Mouse (Mus musculus) CH12.LX (cell line): Measurements from ENCODE around the gene Hpse2. TPM values are rescaled to one million over a fixed set of nuclear protein-coding genes. Genes with fewer than 3 reads are reported as not detected.

Experiments
- DNase-seq: peaks from one replicate; pipeline ENCODE4 v3.0.0-alpha.2; 2013; ENCODE audit errors: extremely low read depth
- H3K27ac ChIP-seq: 2 replicates; pipeline ENCODE4 v1.5.1; 2012; ENCODE audit warnings: low read depth, mild to moderate bottlenecking, control low read depth, moderate library complexity; ENCODE audit not compliant: insufficient read depth
- H3K27me3 ChIP-seq: replicated peaks from 2 replicates; pipeline ENCODE3; 2012; ENCODE audit warnings: inconsistent platforms
- H3K36me3 ChIP-seq, 2 experiments: replicated peaks in 1 of 2; 2 replicates each; pipeline versions ENCODE3 to v1.6.1; 2012; ENCODE audit warnings: inconsistent platforms in 1 of 2, low read length in 1 of 2, mild to moderate bottlenecking in 1 of 2, mixed read lengths in 1 of 2, moderate library complexity in 1 of 2; ENCODE audit not compliant: control insufficient read depth in 1 of 2, insufficient read depth in 1 of 2
- H3K4me1 ChIP-seq, 2 experiments: 2 replicates each; pipeline ENCODE4 v1.6.1; 2012; ENCODE audit warnings: inconsistent platforms in 1 of 2, moderate library complexity in 1 of 2; ENCODE audit not compliant: insufficient read depth in 2 of 2, control insufficient read depth in 1 of 2
- H3K4me2 ChIP-seq: 2 replicates; pipeline ENCODE4 v1.6.1; 2012; ENCODE audit warnings: low read depth, mild to moderate bottlenecking, control low read depth; ENCODE audit not compliant: poor library complexity, insufficient read depth, severe bottlenecking
- H3K4me3 ChIP-seq, 3 experiments: fragments of 150-350 bp in 1 of 3; sonication (generic) in 1 of 3; replicated peaks in 1 of 3; 2 replicates each; pipeline versions ENCODE3 to v1.5.1; 2011 to 2012; ENCODE audit warnings: low read depth in 2 of 3, low read length in 2 of 3, mild to moderate bottlenecking in 2 of 3, moderate library complexity in 2 of 3, control low read depth in 1 of 3, improper control_type of control experiment in 1 of 3, inconsistent platforms in 1 of 3, mixed read lengths in 1 of 3; ENCODE audit not compliant: poor library complexity in 1 of 3
- H3K79me2 ChIP-seq: replicated peaks from 2 replicates; pipeline ENCODE4 v1.6.1; 2012; ENCODE audit warnings: mild to moderate bottlenecking, moderate library complexity; ENCODE audit not compliant: control insufficient read depth, poor library complexity, insufficient read depth, severe bottlenecking; ENCODE audit errors: extremely low read depth
- H3K9ac ChIP-seq: 2 replicates; pipeline ENCODE4 v1.6.1; 2012; ENCODE audit warnings: low read depth, mild to moderate bottlenecking, control low read depth, moderate library complexity; ENCODE audit not compliant: insufficient read depth
- H3K9me3 ChIP-seq: replicated peaks from 2 replicates; pipeline ENCODE3; 2012; ENCODE audit warnings: low read length, inconsistent platforms, mixed read lengths
- BHLHE40 ChIP-seq: IDR thresholded peaks from 2 replicates; pipeline ENCODE4 v1.6.1; 2011; ENCODE audit warnings: mild to moderate bottlenecking, low read depth, low read length, improper control_type of control experiment
- CHD2 ChIP-seq: IDR thresholded peaks from 2 replicates; pipeline ENCODE4 v1.6.1; 2011; ENCODE audit warnings: low read length, improper control_type of control experiment
- CTCF ChIP-seq, 2 experiments: IDR thresholded peaks in 1 of 2; conservative IDR thresholded peaks in 1 of 2; 2 replicates each; pipeline ENCODE4 v1.5.1; 2011 to 2012; ENCODE audit warnings: low read depth in 2 of 2, low read length in 2 of 2, improper control_type of control experiment in 1 of 2, inconsistent platforms in 1 of 2, mild to moderate bottlenecking in 1 of 2, moderate library complexity in 1 of 2
- ELF1 ChIP-seq: IDR thresholded peaks from 2 replicates; pipeline ENCODE4 v1.6.1; 2014; ENCODE audit warnings: low read depth, mild to moderate bottlenecking, inconsistent platforms, low read length, improper control_type of control experiment
- EP300 ChIP-seq: IDR thresholded peaks from 2 replicates; pipeline ENCODE4 v1.6.1; 2011; ENCODE audit warnings: low read length, improper control_type of control experiment
- JUND ChIP-seq: conservative IDR thresholded peaks from 2 replicates; pipeline ENCODE4 v1.6.1; 2011; ENCODE audit warnings: low read depth, low read length, improper control_type of control experiment
- KAT2A ChIP-seq: IDR thresholded peaks from 2 replicates; pipeline ENCODE4 v1.6.1; 2012; ENCODE audit warnings: low read length, improper control_type of control experiment, inconsistent platforms; ENCODE audit not compliant: insufficient replicate concordance
- MAFK ChIP-seq: IDR thresholded peaks from 2 replicates; pipeline ENCODE4 v1.6.1; 2011; ENCODE audit warnings: low read length, improper control_type of control experiment; ENCODE audit not compliant: insufficient replicate concordance
- MAX ChIP-seq: IDR thresholded peaks from 2 replicates; pipeline ENCODE4 v1.6.1; 2011; ENCODE audit warnings: low read length, improper control_type of control experiment
- MEF2A ChIP-seq: IDR thresholded peaks from 2 replicates; pipeline ENCODE4 v1.6.1; 2014; ENCODE audit warnings: low read depth, mild to moderate bottlenecking, inconsistent platforms, low read length, improper control_type of control experiment, borderline replicate concordance
- MXI1 ChIP-seq: IDR thresholded peaks from 2 replicates; pipeline ENCODE4 v1.6.1; 2011; ENCODE audit warnings: mild to moderate bottlenecking, low read depth, low read length, improper control_type of control experiment
- PAX5 ChIP-seq: IDR thresholded peaks from 2 replicates; pipeline ENCODE4 v1.6.1; 2012; ENCODE audit warnings: low read length, inconsistent platforms, mixed read lengths
- POLR2A ChIP-seq: IDR thresholded peaks from 2 replicates; pipeline ENCODE4 v1.6.1; 2011; ENCODE audit warnings: low read depth, mild to moderate bottlenecking, improper control_type of control experiment, low read length
- RAD21 ChIP-seq: IDR thresholded peaks from 2 replicates; pipeline ENCODE4 v1.6.1; 2011; ENCODE audit warnings: low read depth, mild to moderate bottlenecking, low read length, improper control_type of control experiment, moderate library complexity
- RCOR1 ChIP-seq: conservative IDR thresholded peaks from 2 replicates; pipeline ENCODE4 v1.6.1; 2012; ENCODE audit warnings: low read depth, mild to moderate bottlenecking, inconsistent platforms, low read length, improper control_type of control experiment
- SIN3A ChIP-seq: IDR thresholded peaks from 2 replicates; pipeline ENCODE4 v1.6.1; 2012; ENCODE audit warnings: low read length, improper control_type of control experiment, inconsistent platforms
- SMC3 ChIP-seq: IDR thresholded peaks from 2 replicates; pipeline ENCODE4 v1.6.1; 2011; ENCODE audit warnings: low read depth, low read length, improper control_type of control experiment
- TCF12 ChIP-seq: IDR thresholded peaks from 2 replicates; pipeline ENCODE4 v1.6.1; 2014; ENCODE audit warnings: low read depth, mild to moderate bottlenecking, inconsistent platforms, low read length, improper control_type of control experiment
- UBTF ChIP-seq: IDR thresholded peaks from 2 replicates; pipeline ENCODE4 v1.6.1; 2012; ENCODE audit warnings: low read depth, mild to moderate bottlenecking, inconsistent platforms, low read length, improper control_type of control experiment, moderate library complexity
- USF2 ChIP-seq: conservative IDR thresholded peaks from 2 replicates; pipeline ENCODE4 v1.6.1; 2011; ENCODE audit warnings: low read depth, low read length, improper control_type of control experiment
- ZMIZ1 ChIP-seq: IDR thresholded peaks from 2 replicates; pipeline ENCODE4 v1.6.1; 2012; ENCODE audit warnings: low read depth, mild to moderate bottlenecking, inconsistent platforms, low read length, improper control_type of control experiment
- ZNF384 ChIP-seq: IDR thresholded peaks from 2 replicates; pipeline ENCODE4 v1.6.1; 2012; ENCODE audit warnings: low read depth, low read length, improper control_type of control experiment, inconsistent platforms
- dilution Hi-C: fragments of 300-500 bp; cut with MboI; formaldehyde crosslinking; loops from 2 replicates; pipeline ENCODE4 v1.14.3; 2020; ENCODE audit warnings: low sequenced_read_pairs; ENCODE audit not compliant: extremely low pct_unique_long_range_greater_than_20kb, extremely low pct_ligation_motif_present
- in situ Hi-C: fragments of 300-500 bp; cut with MboI; formaldehyde crosslinking; loops from 3 replicates; pipeline ENCODE4 v1.14.3; 2019; ENCODE audit warnings: low sequenced_read_pairs, low pct_ligation_motif_present, low pct_unique_long_range_greater_than_20kb, mixed read lengths
- polyA plus RNA-seq: library from polyadenylated mRNA; unstranded; fragments of >175 nt; gene quantifications from 2 replicates; pipeline ENCODE4 v1.2.1, GENCODE M21; 2012; ENCODE audit warnings: low read depth; ENCODE audit not compliant: insufficient read length
- total RNA-seq, 2 experiments: library from RNA; depleted of rRNA; stranded (reverse); fragments of 300-350 nt in 1 of 2; fragments of >200 nt in 1 of 2; gene quantifications; 2 replicates each; pipeline ENCODE4 v1.2.3; 2012 to 2014

Hpse2 gene
- total and polyA plus RNA-seq, 3 experiments, result not detected

- Histone ChIP-seq H3K4me2 (no peak overlapping the region), H3K4me1 (peaks cover 2 to 17% of the 10 kb centered on the region in 2 experiments; a peak in 3 of 4 replicates), H3K27ac (no peak overlapping the region), H3K9ac (no peak overlapping the region), H3K79me2 (no peaks in the 10 kb centered on the region), H3K36me3 (peaks cover 7 to 32% of the 10 kb centered on the region in 2 experiments), H3K4me3 (no peak overlapping the region), H3K9me3 (no peaks in the 10 kb centered on the region), H3K27me3 (no peaks in the 10 kb centered on the region)
- no peak for DNase-seq
- TF ChIP-seq POLR2A (no peak), ELF1 (no peak), KAT2A (no peak), RAD21 (no peak), EP300 (no peak), CHD2 (no peak), ZNF384 (no peak), SIN3A (no peak), MAX (no peak), BHLHE40 (no peak), PAX5 (no peak), UBTF (no peak), USF2 (no peak), JUND (no peak), SMC3 (no peak), TCF12 (no peak), ZMIZ1 (no peak), CTCF (conservative IDR thresholded peaks at IDR 0.05 in 1 of 2, IDR thresholded peaks at IDR 0.05 in 1 of 2; ENCODE audit: low read depth in 2 of 2, low read length in 2 of 2) (no peak), MXI1 (no peak)
- in situ Hi-C loops, result no loop called here
- dilution Hi-C loops, result no loop called here
Observed at GRCm38 (mm10) chr19:42753141-42753917, 634.8 kb downstream of the Hpse2 start.

DNA sequence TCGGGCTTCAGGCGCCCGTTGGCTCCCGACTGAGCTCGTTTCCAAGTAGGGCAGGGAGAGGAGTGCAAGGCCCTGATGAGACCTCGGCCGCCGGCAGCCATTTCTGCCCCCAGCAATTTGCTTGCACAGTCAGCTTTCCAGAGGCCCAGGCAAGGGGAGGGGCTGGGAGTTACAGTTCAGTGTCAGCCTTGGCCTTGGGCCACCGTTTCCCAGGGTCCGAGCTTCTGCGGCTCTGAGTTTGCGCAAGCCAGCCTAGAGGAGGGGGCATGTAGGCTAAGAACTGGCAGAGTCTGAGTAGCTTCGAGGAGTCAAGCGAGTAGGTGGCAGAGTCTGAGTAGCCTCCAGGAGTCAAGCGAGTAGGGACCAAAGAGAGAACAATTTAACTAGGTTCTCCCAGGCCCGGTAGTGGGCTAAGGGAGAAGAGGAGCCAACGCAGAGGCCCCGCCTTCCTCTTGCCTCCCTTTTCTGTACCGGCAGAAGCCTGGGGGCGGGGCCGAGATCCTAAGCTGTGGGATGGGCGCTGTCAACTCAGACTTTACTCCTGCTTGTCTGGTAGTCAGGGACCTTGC, 635.7 kb downstream of the Hpse2 start, which contains the start of gene Pyroxd2:
TSS of gene Pyroxd2 (minus strand) at position 413 of the 569 bp plus-strand sequence.
- TF ChIP-seq MEF2A, result no peak
- no peak for TF ChIP-seq RCOR1
- no peak for TF ChIP-seq CTCF (conservative IDR thresholded peaks at IDR 0.05 in 1 of 2, IDR thresholded peaks at IDR 0.05 in 1 of 2; ENCODE audit: low read depth in 2 of 2, low read length in 2 of 2)
- TF ChIP-seq PAX5, result no peak
- no peak for TF ChIP-seq KAT2A
- no peak for TF ChIP-seq MAFK
- TF ChIP-seq BHLHE40, result no peak
- in situ Hi-C loops, result no loop called here
- H3K4me3 ChIP-seq, result no peak within 1 kb of the TSS
- H3K27ac ChIP-seq, result no peak within 1 kb of the TSS
- H3K4me2 ChIP-seq, result no peak within 1 kb of the TSS
- peaks cover 4 to 23% of the 10 kb centered on the region in 2 experiments for H3K36me3 ChIP-seq
- peaks cover 2 to 14% of the 10 kb centered on the region in 2 experiments; a peak in 3 of 4 replicates for H3K4me1 ChIP-seq
- no peak within 1 kb of the TSS for H3K9ac ChIP-seq
- DNase-seq, result no peak
- H3K27me3 ChIP-seq, result no peaks in the 10 kb centered on the region
- dilution Hi-C loops, result no loop called here
- no peaks in the 10 kb centered on the region for H3K79me2 ChIP-seq
- H3K9me3 ChIP-seq, result no peaks in the 10 kb centered on the region
